ENCODE assay signal across 8 mouse cellular contexts in genomic region chr1:134454904-134455824, GRCm38 (mm10). TPM values are rescaled to one million over a fixed set of nuclear protein-coding genes. Genes with fewer than 3 reads are reported as not detected.
A peak's percentile ranks its signal among the peaks of the same experiment; 100 is the strongest.
DNase-seq lines count a peak whose midpoint lies in the region; ATAC-seq and TF ChIP-seq lines count a peak whose summit lies in the region.

Gene Klhl12 (plus strand): TSS chr1:134455531.

- peaks cover 10 to 25% of the 10 kb centered on the region in 2 experiments for H3K36me3 ChIP-seq in CH12.LX (replicated peaks in 1 of 2; ENCODE audit: control insufficient read depth in 1 of 2, insufficient read depth in 1 of 2, low read length in 1 of 2)
- no peaks in the 10 kb centered on the region for H3K36me3 ChIP-seq in forebrain, embryonic 11.5 days (ENCODE audit: control insufficient read depth, insufficient read depth, low read length)
- peaks cover 17% of the 10 kb centered on the region for H3K36me3 ChIP-seq in heart, postnatal 0 days (replicated peaks; ENCODE audit: control insufficient read depth, insufficient read depth, low read length)
- peaks cover 11% of the 10 kb centered on the region for H3K36me3 ChIP-seq in liver, embryonic 16.5 days (ENCODE audit: control insufficient read depth, insufficient read depth)
- H3K36me3 ChIP-seq in neural tube, embryonic 13.5 days: peaks cover 20% of the 10 kb centered on the region
- H3K36me3 ChIP-seq in testis, adult 2 months (ENCODE audit: control insufficient read depth, insufficient read depth, low read length): no peaks in the 10 kb centered on the region

- dilution Hi-C loops in CH12.LX (cut with MboI; ENCODE audit: extremely low pct_ligation_motif_present, extremely low pct_unique_long_range_greater_than_20kb, low sequenced_read_pairs): no loop called here

- WGBS in forebrain, embryonic 11.5 days: 2% methylated on average over 61 of the region's 61 CpGs
- 1% methylated on average over 60 of the region's 61 CpGs for WGBS in heart, postnatal 0 days
- under 1% methylated on average over 61 of the region's 61 CpGs for WGBS in liver, embryonic 16.5 days (ENCODE audit: insufficient replicate concordance)
- WGBS in neural tube, embryonic 13.5 days: 1% methylated on average over 61 of the region's 61 CpGs

- no peak for TF ChIP-seq EP300 in CH12.LX (IDR thresholded peaks at IDR 0.05; ENCODE audit: low read length)
- TF ChIP-seq EP300 in heart, postnatal 0 days (IDR thresholded peaks at IDR 0.05; ENCODE audit: low read depth): no peak

- peak; percentile 86 for DNase-seq in CH12.LX (ENCODE audit: extremely low read depth)
- DNase-seq in c-Kit-positive CD71-positive TER-119-negative erythroid progenitor cells, embryonic 14.5 days (ENCODE audit: low read depth): peak; percentile 84
- DNase-seq in forebrain, embryonic 11.5 days (ENCODE audit: low spot score): peak; percentile 98
- DNase-seq in heart, postnatal 0 days (ENCODE audit: low spot score): peak; percentile 80
- DNase-seq in kidney, postnatal 4 days: peak; percentile 97 to 98

- peak; percentile 91 for TF ChIP-seq POLR2A in CH12.LX (IDR thresholded peaks at IDR 0.05; ENCODE audit: low read depth, low read length)
- peak; percentile 91 for TF ChIP-seq POLR2A in testis, adult 2 months (IDR thresholded peaks at IDR 0.05; ENCODE audit: control insufficient read depth, low read depth, low read length)

- TF ChIP-seq RAD21 in CH12.LX (IDR thresholded peaks at IDR 0.05; ENCODE audit: low read depth, low read length): no peak

- H3K4me3 ChIP-seq in CH12.LX (replicated peaks in 1 of 3; ENCODE audit: low read depth in 2 of 3, low read length in 2 of 3, poor library complexity in 1 of 3): peak within 1 kb of the TSS; percentile 79 to 87 (median 87)
- peak within 1 kb of the TSS; percentile 93 for H3K4me3 ChIP-seq in forebrain, embryonic 11.5 days (ENCODE audit: low read depth, low read length)
- peak within 1 kb of the TSS; percentile 88 for H3K4me3 ChIP-seq in heart, postnatal 0 days (ENCODE audit: low read depth, low read length)
- peak within 1 kb of the TSS; percentile 95 for H3K4me3 ChIP-seq in liver, embryonic 16.5 days (ENCODE audit: low read depth, low read length)
- H3K4me3 ChIP-seq in neural tube, embryonic 13.5 days: peak within 1 kb of the TSS; percentile 96
- H3K4me3 ChIP-seq in testis, adult 2 months (ENCODE audit: control insufficient read depth, low read depth, low read length): peak within 1 kb of the TSS; percentile 99

- no peak for TF ChIP-seq CTCF in CH12.LX (conservative IDR thresholded peaks at IDR 0.05 in 1 of 2, IDR thresholded peaks at IDR 0.05 in 1 of 2; ENCODE audit: low read depth in 2 of 2, low read length in 2 of 2)
- peak; percentile 0; the same call in 1 of the 2 replicates for TF ChIP-seq CTCF in heart, postnatal 0 days (IDR thresholded peaks at IDR 0.05; ENCODE audit: low read depth)
- TF ChIP-seq CTCF in testis, adult 2 months (IDR thresholded peaks at IDR 0.05; ENCODE audit: control insufficient read depth, insufficient read depth, insufficient replicate concordance, low read depth, low read length): no peak

- H3K9me3 ChIP-seq in CH12.LX (replicated peaks; ENCODE audit: low read length): no peaks in the 10 kb centered on the region
- H3K9me3 ChIP-seq in forebrain, embryonic 11.5 days (ENCODE audit: control insufficient read depth, low read length): no peaks in the 10 kb centered on the region
- no peaks in the 10 kb centered on the region for H3K9me3 ChIP-seq in heart, postnatal 0 days (replicated peaks; ENCODE audit: control insufficient read depth, low read length)
- no peaks in the 10 kb centered on the region for H3K9me3 ChIP-seq in liver, embryonic 16.5 days (replicated peaks; ENCODE audit: control insufficient read depth, low read length)
- H3K9me3 ChIP-seq in neural tube, embryonic 13.5 days: no peaks in the 10 kb centered on the region

- H3K27me3 ChIP-seq in CH12.LX (replicated peaks): no peaks in the 10 kb centered on the region
- H3K27me3 ChIP-seq in forebrain, embryonic 11.5 days (ENCODE audit: control insufficient read depth, insufficient read depth, low read length): no peaks in the 10 kb centered on the region
- no peaks in the 10 kb centered on the region for H3K27me3 ChIP-seq in heart, postnatal 0 days (ENCODE audit: control insufficient read depth, insufficient read depth, low read length)
- no peaks in the 10 kb centered on the region for H3K27me3 ChIP-seq in liver, embryonic 16.5 days (ENCODE audit: control insufficient read depth, insufficient read depth, low read depth, low read length)
- no peaks in the 10 kb centered on the region for H3K27me3 ChIP-seq in neural tube, embryonic 13.5 days
- H3K27me3 ChIP-seq in testis, adult 2 months (ENCODE audit: control insufficient read depth, insufficient read depth, low read length): no peaks in the 10 kb centered on the region

- H3K4me1 ChIP-seq in CH12.LX (ENCODE audit: control insufficient read depth in 1 of 2, insufficient read depth in 2 of 2): peaks cover 0 to 23% of the 10 kb centered on the region in 2 experiments; a peak in 3 of 4 replicates
- peaks cover 3% of the 10 kb centered on the region; the same call in 1 of the 2 replicates for H3K4me1 ChIP-seq in forebrain, embryonic 11.5 days (replicated peaks; ENCODE audit: control insufficient read depth, insufficient read depth, low read length)
- peaks cover 13% of the 10 kb centered on the region for H3K4me1 ChIP-seq in heart, postnatal 0 days (ENCODE audit: control insufficient read depth, insufficient read depth)
- peaks cover 27% of the 10 kb centered on the region for H3K4me1 ChIP-seq in liver, embryonic 16.5 days (ENCODE audit: control insufficient read depth, low read depth, low read length)
- peaks cover 17% of the 10 kb centered on the region for H3K4me1 ChIP-seq in neural tube, embryonic 13.5 days (replicated peaks)
- H3K4me1 ChIP-seq in testis, adult 2 months (ENCODE audit: control insufficient read depth, insufficient read depth, low read length): no peaks in the 10 kb centered on the region; the same call in 1 of the 2 replicates

- H3K4me2 ChIP-seq in CH12.LX (ENCODE audit: insufficient read depth, low read depth, poor library complexity, severe bottlenecking): peak within 1 kb of the TSS; percentile 98
- H3K4me2 ChIP-seq in forebrain, embryonic 11.5 days (ENCODE audit: low read depth, low read length, severe bottlenecking): peak within 1 kb of the TSS; percentile 78
- peak within 1 kb of the TSS; percentile 77 for H3K4me2 ChIP-seq in heart, postnatal 0 days (ENCODE audit: low read depth, low read length)
- H3K4me2 ChIP-seq in liver, embryonic 16.5 days (ENCODE audit: low read depth, low read length): peak within 1 kb of the TSS; percentile 61
- H3K4me2 ChIP-seq in neural tube, embryonic 13.5 days: peak within 1 kb of the TSS; percentile 78

- H3K9ac ChIP-seq in CH12.LX (ENCODE audit: insufficient read depth, low read depth): peak within 1 kb of the TSS; percentile 79
- peak within 1 kb of the TSS; percentile 95 for H3K9ac ChIP-seq in forebrain, embryonic 11.5 days (ENCODE audit: low read length)
- H3K9ac ChIP-seq in heart, postnatal 0 days (replicated peaks; ENCODE audit: low read depth, low read length): peak within 1 kb of the TSS; percentile 84
- peak within 1 kb of the TSS; percentile 99 for H3K9ac ChIP-seq in liver, embryonic 16.5 days (ENCODE audit: low read depth, low read length)
- H3K9ac ChIP-seq in neural tube, embryonic 13.5 days: peak within 1 kb of the TSS; percentile 88

- H3K79me2 ChIP-seq in CH12.LX (replicated peaks; ENCODE audit: control insufficient read depth, extremely low read depth, insufficient read depth, poor library complexity, severe bottlenecking): peaks cover 9% of the 10 kb centered on the region; the same call in 1 of the 2 replicates

- in situ Hi-C loops in CH12.LX (cut with MboI; ENCODE audit: low pct_ligation_motif_present, low pct_unique_long_range_greater_than_20kb, low sequenced_read_pairs): no loop called here

- H3K27ac ChIP-seq in CH12.LX (ENCODE audit: insufficient read depth, low read depth): no peak within 1 kb of the TSS
- 0 out of 2 replicates have a peak within 1 kb of the TSS, but pooled peaks have one; percentile 21 for H3K27ac ChIP-seq in forebrain, embryonic 11.5 days (ENCODE audit: low read depth, low read length)
- peak within 1 kb of the TSS; percentile 74 for H3K27ac ChIP-seq in heart, postnatal 0 days (ENCODE audit: low read depth)
- peak within 1 kb of the TSS; percentile 94 for H3K27ac ChIP-seq in liver, embryonic 16.5 days (ENCODE audit: low read length)
- peak within 1 kb of the TSS; percentile 82 for H3K27ac ChIP-seq in neural tube, embryonic 13.5 days (replicated peaks)
- peak within 1 kb of the TSS; percentile 84 for H3K27ac ChIP-seq in testis, adult 2 months (ENCODE audit: control insufficient read depth, insufficient read depth, low read depth, low read length)

- peak; percentile 94 for ATAC-seq in forebrain, embryonic 11.5 days (replicated peaks; ENCODE audit: low FRiP score)
- ATAC-seq in heart, postnatal 0 days (ENCODE audit: insufficient read depth, low read depth): peak; percentile 95
- peak; percentile 95 for ATAC-seq in liver, embryonic 16.5 days (ENCODE audit: low read depth)
- ATAC-seq in neural tube, embryonic 13.5 days (ENCODE audit: low read depth): peak; percentile 94

TF ChIP-seq in CH12.LX, 34 proteins besides CTCF, POLR2A, EP300 and RAD21 (continues in another document):
- TF ChIP-seq PAX5 (IDR thresholded peaks at IDR 0.05; ENCODE audit: low read length) (no peak), HCFC1 (IDR thresholded peaks at IDR 0.05; ENCODE audit: low read depth, low read length) (peak; percentile 82), ZMIZ1 (IDR thresholded peaks at IDR 0.05; ENCODE audit: low read depth, low read length) (peak; percentile 67; the same call in 1 of the 2 replicates), TBP (conservative IDR thresholded peaks at IDR 0.05; ENCODE audit: low read depth, low read length) (no peak), POLR2AphosphoS2 (IDR thresholded peaks at IDR 0.05; ENCODE audit: low read depth, low read length) (no peak), JUND (conservative IDR thresholded peaks at IDR 0.05; ENCODE audit: low read depth, low read length) (no peak), SIN3A (IDR thresholded peaks at IDR 0.05; ENCODE audit: low read length) (peak; percentile 74; the same call in 1 of the 2 replicates), ELF1 (IDR thresholded peaks at IDR 0.05; ENCODE audit: low read depth, low read length) (peak; percentile 50; the same call in 1 of the 2 replicates), MXI1 (IDR thresholded peaks at IDR 0.05; ENCODE audit: low read depth, low read length) (peak; percentile 53)

RNA-seq across cellular contexts. Expression of gene Klhl12, which starts in this region (rescaled TPM):
- total RNA-seq in CH12.LX (2012; rRNA removed) (17.6 and 18.2 TPM in 2 replicates), CH12.LX (2014; rRNA removed) (20.6 and 20.8 TPM in 2 replicates)
- polyA plus RNA-seq in CH12.LX (2012; ENCODE audit: insufficient read length, low read depth): 17.5 and 19.1 TPM in 2 replicates
- polyA plus RNA-seq in forebrain, embryonic 11.5 days (2014; fragmentation: Nextera tagmentation; extraction: Ambion mirVana): 34.1 and 36.3 TPM in 2 replicates
- 15.9 and 17.5 TPM in 2 replicates for total RNA-seq in heart, postnatal 0 days (2014; rRNA removed; ENCODE audit: low replicate concordance)
- polyA plus RNA-seq in heart, postnatal 0 days (2015; fragmentation: Nextera tagmentation; extraction: Ambion mirVana): 13.6 and 13.9 TPM in 2 replicates
- polyA plus RNA-seq in liver, embryonic 16.5 days (2015; fragmentation: Nextera tagmentation; extraction: Ambion mirVana): 33.5 and 34.9 TPM in 2 replicates
- 31.4 and 35.5 TPM in 2 replicates for polyA plus RNA-seq in neural tube, embryonic 13.5 days (2015; fragmentation: Nextera tagmentation; extraction: Ambion mirVana)
- polyA plus RNA-seq in testis, adult 2 months (2012; rRNA removed): 28.9 and 30.3 TPM in 2 replicates
